Mouse (Mus musculus) forebrain, embryonic 12.5 days (tissue): ENCODE data around the gene Lrch1. TPM values are rescaled to one million over a fixed set of nuclear protein-coding genes. Genes with fewer than 3 reads are reported as not detected.

ENCODE experiments used
- ATAC-seq: fragments of 200-750 bp; cut with Nextera tagmentation; 2 replicates; pipeline ENCODE4 v1.8.0; 2017; ENCODE audit warnings: moderate TSS enrichment; ENCODE audit not compliant: low FRiP score
- H3K27ac ChIP-seq: fragments of 300-500 bp; sonication (generic); 2 replicates; pipeline ENCODE4 v1.5.1; 2016; ENCODE audit warnings: mild to moderate bottlenecking
- H3K27me3 ChIP-seq: fragments of 300-500 bp; sonication (generic); 2 replicates; pipeline ENCODE4 v1.6.1; 2016; ENCODE audit warnings: mild to moderate bottlenecking
- H3K36me3 ChIP-seq: fragments of 300-500 bp; sonication (generic); replicated peaks from 2 replicates; pipeline ENCODE4 v1.6.1; 2016; ENCODE audit warnings: mild to moderate bottlenecking
- H3K4me1 ChIP-seq: fragments of 300-500 bp; sonication (generic); 2 replicates; pipeline ENCODE4 v1.6.1; 2016
- H3K4me2 ChIP-seq: fragments of 300-500 bp; sonication (generic); 2 replicates; pipeline ENCODE4 v1.6.1; 2016; ENCODE audit warnings: mild to moderate bottlenecking, moderate library complexity
- H3K4me3 ChIP-seq: fragments of 300-500 bp; sonication (generic); replicated peaks from 2 replicates; pipeline ENCODE4 v1.5.1; 2016; ENCODE audit warnings: mild to moderate bottlenecking
- H3K9ac ChIP-seq: fragments of 300-500 bp; sonication (generic); 2 replicates; pipeline ENCODE4 v1.6.1; 2016; ENCODE audit warnings: mild to moderate bottlenecking
- H3K9me3 ChIP-seq: fragments of 300-500 bp; sonication (generic); 2 replicates; pipeline ENCODE4 v1.6.1; 2016
- WGBS: fragments of 180-500 bp; shearing (Covaris S2); methylation state at CpG from one replicate; pipeline ENCODE4 v1.1.7; 2016; 5-methylcytosine and 5-hydroxymethylcytosine counted together
- polyA plus RNA-seq: library from polyadenylated mRNA; unstranded; fragments of >200 nt; fragmentation: Nextera tagmentation; extraction: Ambion mirVana; gene quantifications from 2 replicates; pipeline ENCODE4 v1.2.1, GENCODE M21; 2016

Gene Lrch1
- polyA plus RNA-seq, 1 experiment from 2014 or later, result 13.6 TPM

GRCm38 (mm10) chr14:74916075-74916474, 31.6 kb downstream of the Lrch1 start:
- no peak for ATAC-seq
- Histone ChIP-seq H3K27ac (no peak overlapping the region), H3K4me2 (no peak overlapping the region), H3K4me3 (no peak overlapping the region), H3K9ac (no peak overlapping the region), H3K36me3 (no peaks in the 10 kb centered on the region), H3K9me3 (no peaks in the 10 kb centered on the region), H3K27me3 (no peaks in the 10 kb centered on the region), H3K4me1 (peaks cover 5% of the 10 kb centered on the region; the same call in 1 of the 2 replicates)
- 53% methylated on average over 8 of the region's 8 CpGs for WGBS

- Histone ChIP-seq H3K9ac (no peak overlapping the region), H3K4me1 (peaks cover 5% of the 10 kb centered on the region; the same call in 1 of the 2 replicates), H3K27me3 (no peaks in the 10 kb centered on the region), H3K4me2 (no peak overlapping the region), H3K4me3 (no peak overlapping the region), H3K27ac (no peak overlapping the region), H3K36me3 (no peaks in the 10 kb centered on the region), H3K9me3 (no peaks in the 10 kb centered on the region)
- whole genome bisulfite sequencing, result 75% methylated on average over 2 of the region's 2 CpGs
- no peak for ATAC-seq
Measured at GRCm38 (mm10) chr14:74915658-74916057, 32.0 kb downstream of the Lrch1 start.

- no peaks in the 10 kb centered on the region for H3K36me3 ChIP-seq
- peaks cover 5% of the 10 kb centered on the region; the same call in 1 of the 2 replicates for H3K4me1 ChIP-seq
- no peak overlapping the region for H3K27ac ChIP-seq
- no peak overlapping the region for H3K9ac ChIP-seq
- no peak for ATAC-seq
- no peaks in the 10 kb centered on the region for H3K9me3 ChIP-seq
- H3K4me2 ChIP-seq, result no peak overlapping the region
- no peak overlapping the region for H3K4me3 ChIP-seq
- 78% methylated on average over 9 of the region's 9 CpGs for WGBS
- no peaks in the 10 kb centered on the region for H3K27me3 ChIP-seq
Measured at GRCm38 (mm10) chr14:74915025-74915424, 32.7 kb downstream of the Lrch1 start.

GRCm38 (mm10) chr14:74913381-74914230, 34.1 kb downstream of the Lrch1 start:
- 85% methylated on average over 20 of the region's 20 CpGs for WGBS
- ATAC-seq, result no peak
- H3K9me3 ChIP-seq, result no peaks in the 10 kb centered on the region

GRCm38 (mm10) chr14:74910363-74910762, 37.3 kb downstream of the Lrch1 start:
- no peaks in the 10 kb centered on the region for H3K9me3 ChIP-seq
- H3K4me1 ChIP-seq, result no peaks in the 10 kb centered on the region
- 65% methylated on average over 5 of the region's 5 CpGs for WGBS
- no peak overlapping the region for H3K27ac ChIP-seq
- H3K4me2 ChIP-seq, result no peak overlapping the region
- no peak for ATAC-seq
- H3K9ac ChIP-seq, result no peak overlapping the region
- H3K4me3 ChIP-seq, result no peak overlapping the region
- no peaks in the 10 kb centered on the region for H3K36me3 ChIP-seq
- no peaks in the 10 kb centered on the region for H3K27me3 ChIP-seq

More at GRCm38 (mm10) chr14:74913381-74914230, 34.1 kb downstream of the Lrch1 start:
- no peak overlapping the region for H3K9ac ChIP-seq
- H3K27me3 ChIP-seq, result no peaks in the 10 kb centered on the region
- H3K27ac ChIP-seq, result no peak overlapping the region
- H3K4me1 ChIP-seq, result peaks cover 5% of the 10 kb centered on the region; the same call in 1 of the 2 replicates
- no peak overlapping the region for H3K4me3 ChIP-seq
- no peak overlapping the region for H3K4me2 ChIP-seq
- no peaks in the 10 kb centered on the region for H3K36me3 ChIP-seq

GRCm38 (mm10) chr14:74909021-74909420, 38.7 kb downstream of the Lrch1 start:
- no peaks in the 10 kb centered on the region for H3K36me3 ChIP-seq
- WGBS, result 90% methylated on average over 8 of the region's 8 CpGs
- no peak for ATAC-seq
- H3K4me1 ChIP-seq, result no peaks in the 10 kb centered on the region
- H3K27me3 ChIP-seq, result no peaks in the 10 kb centered on the region
- H3K9ac ChIP-seq, result no peak overlapping the region
- no peak overlapping the region for H3K27ac ChIP-seq
- no peaks in the 10 kb centered on the region for H3K9me3 ChIP-seq
- H3K4me2 ChIP-seq, result no peak overlapping the region
- no peak overlapping the region for H3K4me3 ChIP-seq

GRCm38 (mm10) chr14:74908250-74908649, 39.4 kb downstream of the Lrch1 start:
- WGBS, result 90% methylated on average over 6 of the region's 6 CpGs
- H3K4me3 ChIP-seq, result no peak overlapping the region

GRCm38 (mm10) chr14:74907706-74908105, 40.0 kb downstream of the Lrch1 start:
- H3K27me3 ChIP-seq, result no peaks in the 10 kb centered on the region
- no peaks in the 10 kb centered on the region for H3K36me3 ChIP-seq
- 81% methylated on average over 8 of the region's 8 CpGs for WGBS
- no peak overlapping the region for H3K27ac ChIP-seq
- no peak overlapping the region for H3K9ac ChIP-seq
- no peaks in the 10 kb centered on the region for H3K4me1 ChIP-seq
- ATAC-seq, result no peak
- no peak overlapping the region for H3K4me3 ChIP-seq
- H3K9me3 ChIP-seq, result no peaks in the 10 kb centered on the region
- no peak overlapping the region for H3K4me2 ChIP-seq

More at GRCm38 (mm10) chr14:74908250-74908649, 39.4 kb downstream of the Lrch1 start:
- no peaks in the 10 kb centered on the region for H3K27me3 ChIP-seq
- H3K4me2 ChIP-seq, result no peak overlapping the region
- no peak for ATAC-seq
- H3K36me3 ChIP-seq, result no peaks in the 10 kb centered on the region
- H3K4me1 ChIP-seq, result no peaks in the 10 kb centered on the region
- H3K9ac ChIP-seq, result no peak overlapping the region
- no peak overlapping the region for H3K27ac ChIP-seq
- no peaks in the 10 kb centered on the region for H3K9me3 ChIP-seq

GRCm38 (mm10) chr14:74905990-74906389, 41.7 kb downstream of the Lrch1 start:
- Histone ChIP-seq H3K9me3 (no peaks in the 10 kb centered on the region), H3K27ac (no peak overlapping the region), H3K27me3 (no peaks in the 10 kb centered on the region), H3K9ac (no peak overlapping the region), H3K4me3 (no peak overlapping the region), H3K4me2 (no peak overlapping the region), H3K4me1 (no peaks in the 10 kb centered on the region), H3K36me3 (no peaks in the 10 kb centered on the region)
- 81% methylated on average over 3 of the region's 3 CpGs for WGBS
- no peak for ATAC-seq

GRCm38 (mm10) chr14:74904442-74904841, 43.2 kb downstream of the Lrch1 start:
- peaks cover 6% of the 10 kb centered on the region; the same call in 1 of the 2 replicates for H3K4me1 ChIP-seq
- 96% methylated on average over 5 of the region's 5 CpGs for WGBS
- H3K9ac ChIP-seq, result no peak overlapping the region
- no peaks in the 10 kb centered on the region for H3K27me3 ChIP-seq
- no peaks in the 10 kb centered on the region for H3K9me3 ChIP-seq
- H3K4me3 ChIP-seq, result no peak overlapping the region
- ATAC-seq, result no peak
- H3K4me2 ChIP-seq, result no peak overlapping the region
- H3K36me3 ChIP-seq, result no peaks in the 10 kb centered on the region
- no peak overlapping the region for H3K27ac ChIP-seq

- H3K27ac ChIP-seq, result no peak overlapping the region
- H3K9ac ChIP-seq, result no peak overlapping the region
- no peak for ATAC-seq
- H3K4me1 ChIP-seq, result peaks cover 6% of the 10 kb centered on the region; the same call in 1 of the 2 replicates
- H3K4me2 ChIP-seq, result no peak overlapping the region
- no peaks in the 10 kb centered on the region for H3K36me3 ChIP-seq
- no peaks in the 10 kb centered on the region for H3K27me3 ChIP-seq
- H3K4me3 ChIP-seq, result no peak overlapping the region
- 90% methylated on average over 4 of the region's 4 CpGs for WGBS
- no peaks in the 10 kb centered on the region for H3K9me3 ChIP-seq
Measured at GRCm38 (mm10) chr14:74903047-74903446, 44.6 kb downstream of the Lrch1 start.

- no peak overlapping the region for H3K4me2 ChIP-seq
- peaks cover 6% of the 10 kb centered on the region; the same call in 1 of the 2 replicates for H3K4me1 ChIP-seq
- H3K9ac ChIP-seq, result no peak overlapping the region
- 54% methylated on average over 8 of the region's 8 CpGs for WGBS
- no peak for ATAC-seq
- H3K27me3 ChIP-seq, result no peaks in the 10 kb centered on the region
- H3K4me3 ChIP-seq, result no peak overlapping the region
- H3K36me3 ChIP-seq, result no peaks in the 10 kb centered on the region
- no peak overlapping the region for H3K27ac ChIP-seq
- no peaks in the 10 kb centered on the region for H3K9me3 ChIP-seq
Measured at GRCm38 (mm10) chr14:74900705-74901369, 46.8 kb downstream of the Lrch1 start.
